Mouse (Mus musculus) kidney, adult 2 months (tissue): ENCODE data around the gene Col4a2. TPM values are rescaled to one million over a fixed set of nuclear protein-coding genes. Genes with fewer than 3 reads are reported as not detected.

Experiments used
- DNase-seq: peaks from one replicate; pipeline ENCODE4 v3.0.0; 2021
- H3K27ac ChIP-seq: fragments of 200-500 bp; 2 replicates; pipeline ENCODE4 v1.5.1; 2012; ENCODE audit warnings: low read depth, low read length, control low read depth, inconsistent platforms; ENCODE audit not compliant: insufficient read depth
- H3K27me3 ChIP-seq: fragments of 200-500 bp; replicated peaks from 2 replicates; pipeline ENCODE4 v1.6.1; 2012; ENCODE audit warnings: mild to moderate bottlenecking, moderate library complexity, low read length, inconsistent platforms; ENCODE audit not compliant: control insufficient read depth, insufficient read depth
- H3K36me3 ChIP-seq: fragments of 200-500 bp; 2 replicates; pipeline ENCODE4 v1.6.1; 2012; ENCODE audit warnings: mild to moderate bottlenecking, moderate library complexity, low read length, inconsistent platforms; ENCODE audit not compliant: control insufficient read depth, insufficient read depth
- H3K4me1 ChIP-seq: fragments of 200-500 bp; 2 replicates; pipeline ENCODE4 v1.6.1; 2011; ENCODE audit warnings: low read length; ENCODE audit not compliant: control insufficient read depth, insufficient read depth
- H3K4me3 ChIP-seq: fragments of 200-500 bp; 2 replicates; pipeline ENCODE4 v1.5.1; 2011; ENCODE audit warnings: mild to moderate bottlenecking, low read depth, low read length, control low read depth; ENCODE audit not compliant: insufficient read depth
- CTCF ChIP-seq: fragments of 200-500 bp; conservative IDR thresholded peaks from 2 replicates; pipeline ENCODE4 v1.5.1; 2011; ENCODE audit warnings: low read depth, mild to moderate bottlenecking, control low read depth, low read length, moderate library complexity, mixed read lengths; ENCODE audit not compliant: insufficient read depth, insufficient read length
- POLR2A ChIP-seq: fragments of 200-500 bp; IDR thresholded peaks from one replicate; pipeline ENCODE4 v1.6.1; 2011; ENCODE audit warnings: low read depth, low read length, control low read depth
- WGBS: fragments of 180-500 bp; shearing (Covaris S2); methylation state at CpG from one replicate; pipeline ENCODE4 v1.1.7; 2018; 5-methylcytosine and 5-hydroxymethylcytosine counted together
- polyA plus RNA-seq: library from polyadenylated mRNA; depleted of rRNA; stranded (reverse); fragments of >200 nt; gene quantifications from 2 replicates; pipeline ENCODE4 v1.2.3, GENCODE M21; 2012

Col4a2 gene
- polyA plus RNA-seq, 1 experiment: 75.6 TPM

DNA sequence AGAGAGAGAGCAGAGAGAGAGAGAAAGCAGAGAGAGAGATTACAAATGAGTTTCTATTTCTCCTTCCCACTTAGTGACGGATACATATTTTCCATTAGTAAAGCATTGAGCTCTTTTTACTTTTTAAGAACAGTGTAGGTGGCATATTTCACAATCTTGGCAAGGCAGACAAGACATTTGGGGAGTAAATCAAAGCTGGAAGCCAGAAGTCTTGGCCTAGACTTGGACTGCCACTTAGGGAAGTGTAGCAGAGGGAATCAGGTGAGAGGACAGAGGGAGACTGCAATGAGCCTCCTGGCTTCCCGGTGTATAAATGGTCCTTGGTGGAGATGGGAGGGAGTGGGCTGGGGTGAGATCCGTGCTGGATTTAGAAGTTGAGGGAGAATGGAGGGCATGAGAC lies 70.3 kb downstream of the Col4a2 start:
- Histone ChIP-seq H3K27me3 (no peaks in the 10 kb centered on the region), H3K4me1 (peaks cover 5% of the 10 kb centered on the region; the same call in 1 of the 2 replicates), H3K27ac (0 out of 2 replicates have a peak overlapping the region, but pooled peaks have one; percentile 24), H3K36me3 (no peaks in the 10 kb centered on the region), H3K4me3 (no peak overlapping the region)
- 57% methylated on average over 3 of the region's 3 CpGs for WGBS
- DNase-seq: peak; percentile 49
- no peak for TF ChIP-seq CTCF
- no peak for TF ChIP-seq POLR2A

GRCm38 (mm10) chr8:11383379-11383778 lies 70.8 kb downstream of the Col4a2 start:
- Histone ChIP-seq H3K27me3 (no peaks in the 10 kb centered on the region), H3K4me3 (no peak overlapping the region), H3K27ac (0 out of 2 replicates have a peak overlapping the region, but pooled peaks have one; percentile 27), H3K36me3 (no peaks in the 10 kb centered on the region), H3K4me1 (peaks cover 5% of the 10 kb centered on the region; the same call in 1 of the 2 replicates)
- TF ChIP-seq POLR2A: no peak
- no peak for TF ChIP-seq CTCF
- WGBS: 78% methylated on average over 3 of the region's 3 CpGs
- DNase-seq: no peak

DNA sequence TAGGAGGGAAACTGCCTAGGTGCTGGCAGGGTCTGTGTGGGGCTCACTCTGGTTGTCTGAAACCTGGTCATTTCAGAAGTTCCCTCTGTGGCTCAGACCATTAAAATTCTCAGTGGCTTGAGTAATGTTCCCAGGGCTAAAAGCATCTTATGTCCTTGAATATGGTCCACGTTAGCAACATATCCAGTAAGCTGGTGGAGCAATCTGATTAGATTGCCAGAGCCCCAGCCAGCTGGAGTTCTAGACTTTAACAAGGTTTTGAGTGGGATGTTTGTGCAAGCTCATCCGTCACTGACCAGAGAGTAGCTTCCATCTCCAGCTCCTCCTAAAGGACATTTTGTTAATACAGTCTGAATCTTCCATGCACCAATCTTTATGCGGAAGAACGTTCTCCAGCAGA lies 72.2 kb downstream of the Col4a2 start:
- Histone ChIP-seq H3K27me3 (no peaks in the 10 kb centered on the region), H3K36me3 (no peaks in the 10 kb centered on the region), H3K27ac (no peak overlapping the region), H3K4me3 (no peak overlapping the region), H3K4me1 (peaks cover 5% of the 10 kb centered on the region; the same call in 1 of the 2 replicates)
- 85% methylated on average over 4 of the region's 4 CpGs for WGBS
- TF ChIP-seq POLR2A: no peak
- TF ChIP-seq CTCF: no peak
- DNase-seq: no peak

- WGBS: 70% methylated on average over 9 of the region's 9 CpGs
- peak; percentile 53 for DNase-seq
- Histone ChIP-seq H3K4me3 (no peak overlapping the region), H3K36me3 (no peaks in the 10 kb centered on the region), H3K27me3 (no peaks in the 10 kb centered on the region), H3K4me1 (peaks cover 5% of the 10 kb centered on the region; the same call in 1 of the 2 replicates), H3K27ac (0 out of 2 replicates have a peak overlapping the region, but pooled peaks have one; percentile 39)
- TF ChIP-seq POLR2A (no peak), CTCF (no peak)
Observed at GRCm38 (mm10) chr8:11385272-11385905, 72.8 kb downstream of the Col4a2 start.

DNA sequence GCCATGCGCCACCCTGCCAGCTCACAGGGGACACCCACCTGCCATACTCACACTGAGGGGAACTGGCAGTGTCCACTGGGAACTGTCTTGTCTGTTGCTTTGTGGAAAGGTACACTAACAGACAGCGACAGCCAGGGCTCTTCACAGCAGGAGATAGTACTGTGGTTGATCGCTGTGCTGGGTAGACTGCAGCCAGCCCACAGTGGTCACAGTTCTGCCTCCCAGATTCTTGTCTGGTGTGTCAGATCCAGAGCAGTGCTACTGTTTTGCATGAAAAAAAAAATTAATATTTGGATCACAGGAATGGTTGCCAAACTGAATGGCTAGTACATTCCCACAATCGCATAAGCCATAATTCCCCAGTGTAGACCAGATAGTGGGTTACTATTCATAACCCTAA lies 74.7 kb downstream of the Col4a2 start:
- Histone ChIP-seq H3K27me3 (no peaks in the 10 kb centered on the region), H3K36me3 (no peaks in the 10 kb centered on the region), H3K4me1 (0 out of 2 replicates have a peak, but pooled peaks cover 4% of the 10 kb centered on the region), H3K4me3 (no peak overlapping the region), H3K27ac (no peak overlapping the region)
- no peak for TF ChIP-seq CTCF
- no peak for TF ChIP-seq POLR2A
- 91% methylated on average over 4 of the region's 4 CpGs for WGBS
- no peak for DNase-seq

DNA sequence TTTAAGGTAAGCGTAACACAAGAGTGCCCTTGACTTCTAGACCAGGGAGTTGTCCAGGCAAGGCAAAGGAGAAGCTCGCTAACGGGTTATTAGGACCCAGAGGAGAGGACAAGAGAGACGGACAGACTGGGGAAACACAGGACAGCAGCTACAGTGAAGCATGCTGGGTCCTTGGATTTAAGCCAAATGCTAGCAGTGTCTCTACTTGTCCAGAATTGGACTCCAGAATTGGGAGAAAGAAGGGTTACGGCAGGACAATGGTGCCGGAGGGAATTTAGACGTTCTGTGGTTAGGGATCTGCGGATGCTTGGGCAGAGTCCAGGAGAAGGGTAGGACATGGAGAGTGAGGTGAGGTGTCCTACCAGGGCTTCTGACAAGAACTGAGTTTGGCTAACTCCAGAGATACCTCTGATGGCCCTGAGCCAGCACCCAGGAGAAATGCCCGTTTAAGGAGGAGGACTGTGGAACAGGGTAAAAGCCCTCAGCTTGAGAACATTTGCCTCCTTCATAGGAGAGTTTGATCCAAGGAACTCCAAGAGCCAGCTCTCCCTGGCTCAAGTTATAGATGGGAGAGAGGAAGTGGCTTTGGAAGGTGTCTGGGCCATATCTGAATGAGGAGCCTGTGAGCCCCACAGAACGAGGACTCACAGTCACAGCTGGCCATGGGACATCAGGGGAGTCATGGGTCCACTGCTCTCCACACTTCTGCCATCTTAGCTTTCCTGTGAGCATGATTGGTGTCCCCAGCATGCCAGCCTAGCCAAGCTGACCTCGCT lies 76.9 kb downstream of the Col4a2 start:
- no peak overlapping the region for H3K4me3 ChIP-seq
- no peak for TF ChIP-seq POLR2A
- no peak for TF ChIP-seq CTCF
- peak; percentile 51 for DNase-seq
- peaks cover 17% of the 10 kb centered on the region for H3K4me1 ChIP-seq
- no peaks in the 10 kb centered on the region for H3K27me3 ChIP-seq
- WGBS: 66% methylated on average over 11 of the region's 11 CpGs
- no peaks in the 10 kb centered on the region for H3K36me3 ChIP-seq
- no peak overlapping the region for H3K27ac ChIP-seq

DNA sequence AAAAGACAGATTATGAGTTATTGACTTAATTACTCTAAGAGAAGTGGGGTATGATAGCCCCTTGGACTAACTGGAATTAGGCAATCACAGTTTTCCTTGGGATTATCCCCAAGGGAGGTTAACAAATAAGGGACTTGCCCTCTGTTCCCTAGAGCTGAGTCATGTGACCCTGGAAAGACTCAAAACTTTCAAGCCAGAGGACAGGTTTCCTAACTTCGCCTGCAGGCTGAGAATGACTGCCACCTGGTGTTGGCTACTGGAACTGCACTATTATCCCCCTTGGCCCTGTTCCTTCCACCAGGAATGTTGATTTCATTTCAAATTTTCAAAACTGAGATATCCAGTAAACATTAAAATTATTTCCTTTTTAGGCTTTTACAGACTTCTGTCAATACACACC lies 80.1 kb downstream of the Col4a2 start:
- 0% methylated on average over 1 of the region's 1 CpGs for WGBS
- no peak overlapping the region for H3K4me3 ChIP-seq
- no peaks in the 10 kb centered on the region for H3K36me3 ChIP-seq
- TF ChIP-seq POLR2A (no peak), CTCF (peak; percentile 98)
- H3K27ac ChIP-seq: peak overlapping the region; percentile 18; the same call in 1 of the 2 replicates
- DNase-seq: peak; percentile 90
- peaks cover 23% of the 10 kb centered on the region for H3K4me1 ChIP-seq
- H3K27me3 ChIP-seq: no peaks in the 10 kb centered on the region
